In the genomic region with DNA sequence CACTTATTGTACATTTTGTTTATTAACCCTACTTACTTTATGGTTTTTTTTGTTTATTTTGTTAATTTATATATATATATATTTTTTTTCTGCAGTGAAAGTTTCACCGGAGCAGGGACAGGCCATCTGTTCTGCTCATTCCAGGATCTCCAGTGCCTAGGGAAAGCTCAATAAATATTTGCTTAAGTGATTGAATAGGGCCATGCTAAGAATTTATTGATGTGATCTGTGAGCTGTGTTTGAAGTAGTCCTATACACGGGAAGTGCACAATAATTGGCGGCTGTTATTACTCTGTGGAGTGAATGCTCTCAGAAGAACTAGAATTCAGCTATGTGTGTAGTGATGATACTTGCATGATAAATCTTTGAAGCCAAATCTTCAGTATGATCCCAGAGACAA, we compare ENCODE assay signal across 16 mouse cellular contexts.
"Had no signal": no experiment of that assay in that cellular context is flagged by ENCODE, and none has a peak within 500 bp of the region (broad histone marks: within the 10 kb centered on the region; RNA-seq: fewer than 3 reads in every experiment).

No protein-coding gene starts in this region.

- H3K27me3 ChIP-seq: neural tube, embryonic 13.5 days; neural tube, embryonic 15.5 days; stomach, embryonic 15.5 days had no signal

- H3K36me3 ChIP-seq: neural tube, embryonic 13.5 days; neural tube, embryonic 15.5 days; stomach, embryonic 15.5 days had no signal

- H3K4me1 ChIP-seq: neural tube, embryonic 13.5 days; neural tube, embryonic 15.5 days; stomach, embryonic 15.5 days had no signal

- H3K4me2 ChIP-seq: neural tube, embryonic 13.5 days; neural tube, embryonic 15.5 days; stomach, embryonic 15.5 days had no signal

- DNase-seq: retina, postnatal 1 day; right cerebral cortex, adult 18-20 months; right cerebral cortex, postnatal 14 days; right cerebral cortex, postnatal 25 days; right cerebral cortex, postnatal 4 days; spleen, adult 18-20 months; thymus, adult 18-20 months; thymus, adult 2 months; thymus, postnatal 14 days; thymus, postnatal 25 days; thymus, postnatal 36 days; thymus, postnatal 4 days had no signal

- H3K9ac ChIP-seq: neural tube, embryonic 13.5 days; neural tube, embryonic 15.5 days; stomach, embryonic 15.5 days had no signal

- H3K9me3 ChIP-seq: neural tube, embryonic 13.5 days; neural tube, embryonic 15.5 days; stomach, embryonic 15.5 days had no signal

- H3K27ac ChIP-seq: neural tube, embryonic 13.5 days; neural tube, embryonic 15.5 days; stomach, embryonic 15.5 days; stomach, postnatal 0 days had no signal

- H3K4me3 ChIP-seq: neural tube, embryonic 13.5 days; neural tube, embryonic 15.5 days; stomach, embryonic 15.5 days had no signal
